Mouse (Mus musculus): ENCODE measurements at regions not wholly inside any gene's neighbourhood (a gene's known extent, or its start where the extent isn't known, plus 50 kb on each side); places are given as distances from the start of the nearest gene placed in this dataset.

- H3K4me1 ChIP-seq (ENCODE audit: control insufficient read depth, insufficient read depth) = no peaks in the 10 kb centered on the region
- no peak overlapping the region for H3K4me2 ChIP-seq (ENCODE audit: low read depth, low read length)
- H3K27ac ChIP-seq (ENCODE audit: low read depth) = no peak overlapping the region
- DNase-seq (ENCODE audit: low spot score) = no peak
- H3K36me3 ChIP-seq (replicated peaks; ENCODE audit: control insufficient read depth, insufficient read depth, low read length) = no peaks in the 10 kb centered on the region
- H3K27me3 ChIP-seq (ENCODE audit: control insufficient read depth, insufficient read depth, low read length) = no peaks in the 10 kb centered on the region
- WGBS = 52% methylated on average over 8 of the region's 8 CpGs
- no peak overlapping the region for H3K4me3 ChIP-seq (ENCODE audit: low read depth, low read length)
- H3K9me3 ChIP-seq (replicated peaks; ENCODE audit: control insufficient read depth, low read length) = no peaks in the 10 kb centered on the region
- ATAC-seq (ENCODE audit: insufficient read depth, low read depth) = no peak
- H3K9ac ChIP-seq (replicated peaks; ENCODE audit: low read depth, low read length) = no peak overlapping the region
- TF ChIP-seq EP300 (IDR thresholded peaks at IDR 0.05; ENCODE audit: low read depth) (no peak), CTCF (IDR thresholded peaks at IDR 0.05; ENCODE audit: low read depth) (no peak)
Observed at GRCm38 (mm10) chr6:99784285-99784684, 58.1 kb upstream of the Prok2 start.

DNA sequence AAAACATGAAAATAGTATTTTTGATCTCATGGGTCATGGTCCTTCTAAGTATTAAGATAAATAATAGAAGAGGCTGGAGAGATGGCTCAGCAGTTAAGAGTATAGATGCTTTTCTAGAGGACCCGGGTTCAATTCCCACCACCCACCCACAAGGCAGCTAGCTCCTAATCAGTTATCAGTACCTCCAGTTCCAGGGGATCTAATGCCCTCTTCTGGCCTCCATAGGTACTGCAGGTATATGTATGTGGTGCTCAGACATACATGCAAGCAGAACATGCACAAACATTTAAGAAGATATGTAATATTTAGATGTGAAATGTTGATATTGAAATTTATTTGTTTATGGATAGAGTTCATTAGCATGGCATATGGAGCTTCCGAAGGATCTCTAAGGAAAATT, 56.8 kb upstream of the Prok2 start:
- Histone ChIP-seq H3K27me3 (ENCODE audit: control insufficient read depth, insufficient read depth, low read length) (no peaks in the 10 kb centered on the region), H3K4me3 (ENCODE audit: low read depth, low read length) (no peak overlapping the region), H3K27ac (ENCODE audit: low read depth) (no peak overlapping the region), H3K9ac (replicated peaks; ENCODE audit: low read depth, low read length) (no peak overlapping the region), H3K36me3 (replicated peaks; ENCODE audit: control insufficient read depth, insufficient read depth, low read length) (no peaks in the 10 kb centered on the region), H3K4me2 (ENCODE audit: low read depth, low read length) (no peak overlapping the region), H3K9me3 (replicated peaks; ENCODE audit: control insufficient read depth, low read length) (no peaks in the 10 kb centered on the region), H3K4me1 (ENCODE audit: control insufficient read depth, insufficient read depth) (no peaks in the 10 kb centered on the region)
- ATAC-seq (ENCODE audit: insufficient read depth, low read depth) (no peak), DNase-seq (ENCODE audit: low spot score) (no peak)
- TF ChIP-seq CTCF (IDR thresholded peaks at IDR 0.05; ENCODE audit: low read depth) = peak; percentile 56
- no peak for TF ChIP-seq EP300 (IDR thresholded peaks at IDR 0.05; ENCODE audit: low read depth)
- WGBS = 86% methylated on average over 2 of the region's 2 CpGs
